Mouse (Mus musculus) left cerebral cortex, postnatal 10 days (tissue): ENCODE results near the gene Gm20388. TPM values are rescaled to one million over a fixed set of nuclear protein-coding genes. Genes with fewer than 3 reads are reported as not detected.

Source experiments
- DNase-seq, 2 experiments: peaks; one replicate each; pipeline ENCODE4 v3.0.0; 2021 to 2022; ENCODE audit warnings: low spot score in 2 of 2, mixed read lengths in 1 of 2; ENCODE audit errors: extremely low spot score in 1 of 2
- intact Hi-C: fragments of 180-260 bp; cut with DNase I; formaldehyde crosslinking; loops from one replicate; pipeline ENCODE4 v1.15.1; 2025
- total RNA-seq, 2 experiments: library from RNA; stranded (reverse); gene quantifications; 2 replicates each; pipeline ENCODE4 v1.2.3; 2021

The Gm20388 gene
- total RNA-seq, 2 experiments from 2014 or later: 4.4 to 9.0 TPM

GRCm38 (mm10) chr8:123717104-123717503 lies 3806.5 kb downstream of the Gm20388 start:
- intact Hi-C loops: no loop called here
- DNase-seq: no peak

GRCm38 (mm10) chr8:123717516-123718490 lies 3807.2 kb downstream of the Gm20388 start:
- intact Hi-C loops: no loop called here
- no peak for DNase-seq

- no peak for DNase-seq
- intact Hi-C loops: no loop called here
These were observed 3808.1 kb downstream of the Gm20388 start for GRCm38 (mm10) chr8:123718752-123719151.

- intact Hi-C loops: no loop called here
These were observed 3808.6 kb downstream of the Gm20388 start for GRCm38 (mm10) chr8:123719280-123719679.

GRCm38 (mm10) chr8:123719811-123720210 lies 3809.2 kb downstream of the Gm20388 start:
- intact Hi-C loops: no loop called here
- no peak for DNase-seq

More at GRCm38 (mm10) chr8:123719280-123719679, 3808.6 kb downstream of the Gm20388 start:
- DNase-seq: no peak

GRCm38 (mm10) chr8:123720471-123721001 lies 3809.9 kb downstream of the Gm20388 start:
- no peak for DNase-seq
- intact Hi-C loops: no loop called here

GRCm38 (mm10) chr8:123722245-123722644 lies 3811.6 kb downstream of the Gm20388 start:
- no peak for DNase-seq
- intact Hi-C loops: no loop called here

GRCm38 (mm10) chr8:123724752-123725151 lies 3814.1 kb downstream of the Gm20388 start:
- intact Hi-C loops: loop anchor here (5.0 kb wide), 2 partner anchors 43 to 72 kb away; partner anchors contain the start of gene Rhou

GRCm38 (mm10) chr8:123725261-123725660 lies 3814.6 kb downstream of the Gm20388 start:
- intact Hi-C loops: loop anchor here (5.0 kb wide), 2 partner anchors 42 to 73 kb away; partner anchors contain the start of gene Rhou
- no peak for DNase-seq

More at GRCm38 (mm10) chr8:123724752-123725151, 3814.1 kb downstream of the Gm20388 start:
- peak in 1 of 2 experiments; percentile 66 for DNase-seq

- intact Hi-C loops: loop anchor here (5.0 kb wide), 2 partner anchors 41 to 74 kb away; partner anchors contain the start of gene Rhou
- DNase-seq: peak in 1 of 2 experiments; percentile 44
These were observed 3816.1 kb downstream of the Gm20388 start for GRCm38 (mm10) chr8:123726759-123727158.

GRCm38 (mm10) chr8:123729055-123729785 lies 3818.6 kb downstream of the Gm20388 start:
- intact Hi-C loops: loop anchor here (5.0 kb wide), 2 partner anchors 38 to 77 kb away; partner anchors contain the start of gene Rhou
- peak; percentile 63 to 64 for DNase-seq

- DNase-seq: peak in 1 of 2 experiments; percentile 41
- intact Hi-C loops: loop anchor here (5.0 kb wide), 2 partner anchors 37 to 78 kb away; partner anchors contain the start of gene Rhou
These were observed 3819.3 kb downstream of the Gm20388 start for GRCm38 (mm10) chr8:123729786-123730411.

GRCm38 (mm10) chr8:123732332-123732731 lies 3821.7 kb downstream of the Gm20388 start:
- no peak for DNase-seq
- intact Hi-C loops: no loop called here

GRCm38 (mm10) chr8:123734486-123734885 lies 3823.8 kb downstream of the Gm20388 start:
- DNase-seq: no peak
- intact Hi-C loops: no loop called here

- DNase-seq: no peak
- intact Hi-C loops: no loop called here
These were observed 3826.3 kb downstream of the Gm20388 start for GRCm38 (mm10) chr8:123736974-123737373.

GRCm38 (mm10) chr8:123740263-123740662 lies 3829.6 kb downstream of the Gm20388 start:
- no peak for DNase-seq

GRCm38 (mm10) chr8:123741232-123741631 lies 3830.6 kb downstream of the Gm20388 start:
- DNase-seq: no peak
- intact Hi-C loops: no loop called here

More at GRCm38 (mm10) chr8:123740263-123740662, 3829.6 kb downstream of the Gm20388 start:
- intact Hi-C loops: no loop called here

GRCm38 (mm10) chr8:123746488-123746887 lies 3835.8 kb downstream of the Gm20388 start:
- DNase-seq: no peak
- intact Hi-C loops: no loop called here
